Mouse (Mus musculus) bone marrow macrophage, adult 2 months (primary cell): ENCODE data around the gene Prss45. TPM values are rescaled to one million over a fixed set of nuclear protein-coding genes. Genes with fewer than 3 reads are reported as not detected.
A peak's percentile ranks its signal among the peaks of the same experiment; 100 is the strongest.

Experiments used
- H3K27ac ChIP-seq: 2 replicates; pipeline ENCODE4 v1.5.1; 2012; ENCODE audit warnings: low read depth, low read length; ENCODE audit not compliant: insufficient read depth
- H3K4me1 ChIP-seq: 2 replicates; pipeline ENCODE4 v1.6.1; 2012; ENCODE audit warnings: low read length; ENCODE audit not compliant: control insufficient read depth, insufficient read depth
- H3K4me3 ChIP-seq: 2 replicates; pipeline ENCODE4 v1.5.1; 2012; ENCODE audit warnings: mild to moderate bottlenecking, low read length, moderate library complexity; ENCODE audit not compliant: insufficient read depth
- CTCF ChIP-seq: IDR thresholded peaks from 2 replicates; pipeline ENCODE4 v1.5.1; 2012; ENCODE audit warnings: low read depth, mild to moderate bottlenecking, low read length, moderate library complexity
- POLR2A ChIP-seq: IDR thresholded peaks from 2 replicates; pipeline ENCODE4 v1.6.1; 2012; ENCODE audit warnings: mild to moderate bottlenecking, low read depth, low read length, borderline replicate concordance
- polyA plus RNA-seq: library from polyadenylated mRNA; stranded (reverse); fragments of >200 nt; gene quantifications from 2 replicates; pipeline ENCODE4 v1.2.4, GENCODE M21; 2012; ENCODE audit not compliant: missing spikeins, insufficient read depth, insufficient read length

Prss45 gene
- polyA plus RNA-seq, 1 experiment = not detected

DNA sequence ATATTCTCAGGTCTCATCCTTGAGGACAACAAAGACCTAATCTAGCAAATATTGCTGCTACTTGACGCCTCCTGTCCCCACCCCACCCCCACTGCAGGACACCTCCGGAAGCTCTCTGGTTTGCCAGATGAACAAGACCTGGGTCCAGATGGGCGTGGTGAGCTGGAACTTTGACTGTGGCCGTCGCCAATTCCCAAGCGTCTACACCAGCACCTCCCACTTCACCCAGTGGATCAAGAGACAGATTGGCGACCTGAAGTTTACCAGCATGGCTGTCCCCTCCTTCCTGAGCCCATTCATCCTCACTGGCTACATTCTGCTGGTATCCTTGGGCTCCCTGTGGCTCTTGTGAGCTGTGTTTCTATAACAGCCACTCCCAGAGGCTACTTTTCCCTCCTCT lies 21.5 kb downstream of the Prss45 start:
- no peak overlapping the region for H3K27ac ChIP-seq
- no peak overlapping the region for H3K4me3 ChIP-seq
- peaks cover 22% of the 10 kb centered on the region for H3K4me1 ChIP-seq
- no peak for TF ChIP-seq POLR2A
- TF ChIP-seq CTCF = no peak

DNA sequence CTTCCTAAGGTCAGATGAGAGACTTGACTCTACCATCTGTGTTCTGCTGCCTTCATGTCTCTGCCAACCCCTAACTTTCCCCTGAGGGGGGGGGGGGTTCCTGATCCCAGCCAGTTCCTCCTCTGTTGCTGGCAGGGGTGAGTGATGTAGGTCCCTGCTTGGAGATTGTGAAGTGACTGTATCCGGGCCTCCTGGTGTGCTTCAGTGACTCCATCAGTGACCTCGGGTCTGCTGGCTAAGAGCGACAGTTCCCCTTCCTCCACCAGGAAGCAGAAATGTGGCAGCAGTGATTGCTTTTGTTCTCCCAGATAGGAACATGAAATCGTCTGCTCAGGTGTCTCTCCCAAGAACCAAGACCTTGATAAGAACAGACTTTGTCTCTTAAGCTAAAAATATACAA lies 22.5 kb downstream of the Prss45 start:
- Histone ChIP-seq H3K4me1 (peaks cover 23% of the 10 kb centered on the region), H3K4me3 (no peak overlapping the region), H3K27ac (peak overlapping the region; percentile 46)
- no peak for TF ChIP-seq CTCF
- no peak for TF ChIP-seq POLR2A

DNA sequence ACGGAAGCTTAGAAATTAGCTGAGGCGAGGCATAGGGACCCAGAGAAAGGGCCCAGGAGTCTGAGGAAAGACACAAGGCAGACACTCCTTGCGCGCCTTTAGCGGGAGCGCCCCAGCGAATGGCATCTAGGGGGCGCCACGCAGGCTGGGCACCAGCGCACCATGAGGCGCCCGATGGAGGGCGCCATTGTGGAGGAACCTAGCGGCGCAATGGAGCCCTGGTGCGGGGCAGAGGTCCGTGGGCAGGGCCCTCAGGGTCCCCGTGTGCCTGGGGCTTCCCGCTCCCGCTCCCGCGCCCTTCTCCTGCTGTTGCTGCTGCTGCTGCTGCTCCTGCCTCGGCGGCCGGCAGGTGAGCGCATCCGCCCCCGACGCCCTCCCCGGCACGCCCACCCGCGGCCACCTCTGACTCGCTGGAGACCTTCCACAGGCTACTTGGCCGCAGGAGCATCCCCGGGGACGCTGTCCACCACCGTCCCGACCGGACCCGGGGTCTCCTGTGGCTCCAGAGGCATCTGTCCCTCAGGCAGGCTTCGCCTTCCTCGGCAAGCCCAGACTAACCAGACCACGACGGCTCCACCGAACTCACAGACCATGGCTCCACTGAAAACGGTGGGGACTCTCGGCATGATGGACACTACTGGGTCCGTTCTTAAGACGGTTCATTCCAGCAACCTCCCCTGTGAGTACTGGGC lies 23.5 kb downstream of the Prss45 start, which contains the start of gene Prss50:
TSS of gene Prss50 (plus strand) at position 187 of the 692 bp plus-strand sequence.
- TF ChIP-seq POLR2A = no peak
- TF ChIP-seq CTCF = no peak
- H3K4me3 ChIP-seq = no peak within 1 kb of the TSS
- H3K27ac ChIP-seq = peak within 1 kb of the TSS; percentile 46
- H3K4me1 ChIP-seq = peaks cover 27% of the 10 kb centered on the region

DNA sequence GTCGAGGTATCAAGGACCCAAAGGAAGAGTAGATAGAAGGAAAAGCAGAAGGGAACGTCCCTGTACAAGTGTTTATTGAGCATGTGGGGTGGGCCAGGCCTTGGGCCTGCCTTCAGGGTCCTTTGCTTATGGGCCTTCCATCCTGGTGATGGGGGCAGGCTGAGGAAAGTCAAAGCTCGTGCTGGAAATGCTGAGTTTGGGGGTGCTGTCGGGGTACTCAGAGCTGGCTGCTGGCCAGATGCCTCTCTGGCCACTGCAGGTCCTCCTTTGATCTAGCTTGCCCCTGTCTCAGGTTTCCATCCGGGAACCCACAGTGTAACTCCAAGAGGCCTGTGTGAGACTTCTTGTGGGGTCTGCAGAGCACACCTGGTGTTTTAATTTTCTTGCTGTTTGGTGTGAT lies 24.1 kb downstream of the Prss45 start:
- no peak overlapping the region for H3K4me3 ChIP-seq
- TF ChIP-seq POLR2A (no peak), CTCF (no peak)
- H3K27ac ChIP-seq = no peak overlapping the region
- peaks cover 27% of the 10 kb centered on the region for H3K4me1 ChIP-seq

DNA sequence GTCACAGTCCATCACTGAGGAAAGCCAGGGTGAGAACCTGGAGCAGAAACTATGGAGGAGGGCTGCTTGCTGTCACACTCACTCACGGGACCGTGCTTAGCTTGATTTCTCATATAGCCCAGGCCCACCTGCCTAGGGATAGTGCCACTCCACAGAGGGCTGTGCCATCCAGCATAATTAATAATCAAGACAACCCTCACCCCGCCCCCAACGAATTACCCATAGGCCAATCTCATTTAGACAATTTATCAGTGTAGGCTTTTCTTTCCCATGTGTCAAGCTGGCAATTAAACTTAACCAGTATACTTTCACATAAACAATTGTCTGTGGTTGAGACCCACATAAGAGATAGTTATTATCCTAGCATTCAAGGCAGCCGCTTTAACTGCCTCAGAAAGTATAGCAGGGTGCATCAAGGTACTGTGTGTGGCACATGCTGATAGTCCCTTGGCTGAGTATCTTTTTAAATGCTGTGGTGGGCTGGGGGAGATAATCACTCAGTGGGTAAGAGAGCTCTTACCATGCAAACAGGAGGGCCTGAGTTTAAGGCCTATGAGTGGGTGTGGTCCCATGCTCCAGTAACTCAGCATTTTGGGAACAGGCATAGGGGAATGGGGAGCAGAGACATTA lies 24.7 kb downstream of the Prss45 start:
- TF ChIP-seq POLR2A (no peak), CTCF (no peak)
- peaks cover 27% of the 10 kb centered on the region for H3K4me1 ChIP-seq
- no peak overlapping the region for H3K27ac ChIP-seq
- H3K4me3 ChIP-seq = no peak overlapping the region

DNA sequence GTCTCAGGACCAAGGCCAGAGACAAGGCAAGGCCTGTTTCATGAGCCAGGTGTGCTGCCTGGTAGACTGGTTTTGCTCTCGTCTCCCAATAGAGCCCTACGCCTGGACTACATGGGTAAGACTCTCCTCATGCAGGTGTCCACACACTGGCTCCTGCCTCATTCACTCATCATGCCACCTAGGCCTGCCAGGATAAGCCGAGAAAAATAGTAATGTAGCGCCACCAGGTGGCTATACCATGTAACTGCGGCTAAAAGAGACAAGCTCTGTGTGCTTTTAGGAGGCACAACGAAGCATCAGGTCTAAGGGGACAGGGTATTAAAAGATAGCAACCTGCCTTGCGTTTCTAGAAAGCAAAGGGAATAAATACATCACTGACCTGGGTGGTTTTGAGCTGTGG lies 36.6 kb downstream of the Prss45 start:
- H3K27ac ChIP-seq = no peak overlapping the region
- TF ChIP-seq CTCF (peak; percentile 76), POLR2A (no peak)
- H3K4me1 ChIP-seq = no peaks in the 10 kb centered on the region
- no peak overlapping the region for H3K4me3 ChIP-seq

DNA sequence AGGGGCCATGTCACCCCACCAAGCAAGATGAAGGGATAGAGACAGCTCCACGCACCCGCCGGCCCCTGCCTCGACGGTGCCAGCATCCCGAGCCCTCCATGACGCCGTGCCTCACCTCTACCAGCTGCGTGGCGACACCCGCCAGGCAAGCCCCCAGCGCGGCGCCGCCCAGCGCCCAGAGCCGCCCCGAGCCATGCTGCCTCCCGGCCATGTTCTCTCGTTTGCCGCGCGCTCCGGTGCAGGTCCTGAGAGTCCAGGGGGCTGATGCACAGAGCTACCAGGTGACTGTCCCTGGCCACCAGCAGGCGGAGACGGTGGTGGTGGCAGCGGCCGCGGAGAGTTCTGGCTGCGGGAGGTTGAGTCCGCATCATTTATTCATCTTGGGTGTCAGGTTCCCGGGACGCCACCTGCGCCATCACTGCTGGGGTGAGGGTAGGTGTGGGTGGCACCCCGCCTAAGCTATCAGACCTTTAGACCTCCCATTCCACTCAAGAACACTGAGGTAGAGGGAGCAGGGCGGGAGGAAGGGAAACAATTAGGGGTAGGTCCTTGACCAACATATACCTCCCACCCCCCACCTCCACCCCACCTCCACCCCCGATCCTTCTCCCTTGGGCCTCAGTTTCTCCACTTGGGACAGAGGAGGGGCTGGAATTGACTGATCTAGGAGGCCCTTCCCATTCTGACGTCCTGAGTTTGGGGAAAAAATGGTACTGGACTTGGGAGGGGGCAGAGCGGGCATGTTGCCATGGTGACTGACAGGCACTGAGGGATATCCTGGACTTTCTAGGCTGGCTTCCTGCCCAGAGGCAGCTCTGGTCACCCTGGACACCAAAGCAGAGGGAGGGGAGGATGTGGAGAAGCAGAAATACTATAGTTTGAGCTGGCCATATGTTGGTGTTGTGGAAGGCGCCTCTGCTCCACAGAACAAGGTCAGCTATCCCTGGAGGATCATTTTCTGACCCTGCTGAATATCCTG lies 39.6 kb downstream of the Prss45 start:
- no peak overlapping the region for H3K4me3 ChIP-seq
- no peak overlapping the region for H3K27ac ChIP-seq
- H3K4me1 ChIP-seq = peaks cover 16% of the 10 kb centered on the region
- TF ChIP-seq POLR2A (no peak), CTCF (no peak)

DNA sequence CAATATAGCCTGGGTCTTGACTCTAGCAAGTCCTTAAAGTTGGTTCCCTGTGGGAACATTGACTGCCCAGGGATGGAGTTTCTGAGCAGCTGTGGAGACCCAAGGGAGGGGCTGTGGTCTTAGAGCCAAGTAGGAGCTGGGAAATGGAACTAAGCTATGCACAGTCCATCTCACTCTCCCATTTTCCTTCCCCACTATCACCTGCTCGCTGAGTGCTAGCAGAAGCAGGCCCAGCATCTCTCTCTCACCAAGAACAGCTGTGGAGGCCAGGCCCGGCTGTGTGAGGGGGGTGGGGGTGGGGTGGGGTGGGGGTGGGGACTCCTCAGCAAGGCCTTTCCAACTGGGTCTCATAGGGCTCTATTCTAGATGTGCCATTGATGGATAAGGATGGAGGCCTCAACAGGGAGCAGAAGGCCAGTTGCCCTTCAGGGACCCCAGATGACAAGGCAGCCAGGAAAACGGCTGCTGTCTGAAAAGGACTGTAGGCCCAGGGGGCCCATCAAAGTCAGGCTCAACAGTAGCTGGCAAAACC lies 40.3 kb downstream of the Prss45 start:
- Histone ChIP-seq H3K27ac (no peak overlapping the region), H3K4me3 (no peak overlapping the region), H3K4me1 (peaks cover 16% of the 10 kb centered on the region)
- no peak for TF ChIP-seq CTCF
- no peak for TF ChIP-seq POLR2A

DNA sequence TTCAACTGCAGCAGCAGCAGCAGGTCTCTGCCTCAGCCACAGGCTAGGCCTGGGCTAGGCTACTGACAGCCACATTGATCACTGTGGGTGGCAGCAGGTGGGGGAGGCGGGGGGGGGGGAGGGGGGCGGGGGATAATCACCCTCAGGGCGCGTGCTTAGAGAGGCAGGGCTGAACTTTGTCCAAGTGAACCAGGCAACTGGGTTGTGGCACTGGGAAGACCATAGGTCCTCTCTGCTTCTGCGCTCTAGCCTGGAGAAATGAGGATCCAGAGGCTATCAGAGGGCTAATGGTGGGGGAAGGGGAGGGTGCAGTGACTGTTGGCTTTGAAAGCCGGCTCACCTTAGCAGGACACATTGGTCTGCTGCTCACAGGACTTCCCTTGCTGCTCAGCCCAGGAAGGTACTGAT lies 40.9 kb downstream of the Prss45 start:
- H3K4me3 ChIP-seq = no peak overlapping the region
- no peak overlapping the region for H3K27ac ChIP-seq
- peaks cover 16% of the 10 kb centered on the region for H3K4me1 ChIP-seq
- no peak for TF ChIP-seq POLR2A
- no peak for TF ChIP-seq CTCF
